Mouse (Mus musculus) heart, embryonic 12.5 days (tissue): ENCODE results near the gene Mtmr4. TPM values are rescaled to one million over a fixed set of nuclear protein-coding genes. Genes with fewer than 3 reads are reported as not detected.
A peak's percentile ranks its signal among the peaks of the same experiment; 100 is the strongest.

Experiments
- ATAC-seq: fragments of 200-750 bp; cut with Nextera tagmentation; 2 replicates; pipeline ENCODE4 v1.8.0; 2017; ENCODE audit warnings: moderate TSS enrichment, moderate library complexity; ENCODE audit not compliant: insufficient number of reproducible peaks, low FRiP score
- H3K27ac ChIP-seq: fragments of 300-500 bp; sonication (generic); 2 replicates; pipeline ENCODE4 v1.5.1; 2016; ENCODE audit warnings: mild to moderate bottlenecking, moderate library complexity; ENCODE audit not compliant: poor library complexity, severe bottlenecking
- H3K27me3 ChIP-seq: fragments of 300-500 bp; sonication (generic); replicated peaks from 2 replicates; pipeline ENCODE4 v1.6.1; 2016; ENCODE audit warnings: mild to moderate bottlenecking, moderate library complexity
- H3K36me3 ChIP-seq: fragments of 300-500 bp; sonication (generic); 2 replicates; pipeline ENCODE4 v1.6.1; 2016; ENCODE audit warnings: mild to moderate bottlenecking, moderate library complexity
- H3K4me1 ChIP-seq: fragments of 300-500 bp; sonication (generic); replicated peaks from 2 replicates; pipeline ENCODE4 v1.6.1; 2016; ENCODE audit warnings: mild to moderate bottlenecking
- H3K4me2 ChIP-seq: fragments of 300-500 bp; sonication (generic); 2 replicates; pipeline ENCODE4 v1.6.1; 2016; ENCODE audit warnings: mild to moderate bottlenecking, moderate library complexity
- H3K4me3 ChIP-seq: fragments of 300-500 bp; sonication (generic); 2 replicates; pipeline ENCODE4 v1.5.1; 2016; ENCODE audit warnings: mild to moderate bottlenecking
- H3K9ac ChIP-seq: fragments of 300-500 bp; sonication (generic); 2 replicates; pipeline ENCODE4 v1.6.1; 2016; ENCODE audit warnings: mild to moderate bottlenecking, moderate library complexity
- H3K9me3 ChIP-seq: fragments of 300-500 bp; sonication (generic); replicated peaks from 2 replicates; pipeline ENCODE4 v1.6.1; 2016; ENCODE audit warnings: mild to moderate bottlenecking, moderate library complexity
- WGBS: fragments of 180-500 bp; shearing (Covaris S2); methylation state at CpG from one replicate; pipeline ENCODE4 v1.1.7; 2016; 5-methylcytosine and 5-hydroxymethylcytosine counted together
- polyA plus RNA-seq: library from polyadenylated mRNA; unstranded; fragments of >200 nt; fragmentation: Nextera tagmentation; extraction: Ambion mirVana; gene quantifications from 2 replicates; pipeline ENCODE4 v1.2.1, GENCODE M21; 2016

The Mtmr4 gene
- polyA plus RNA-seq, 1 experiment from 2014 or later, result 27.3 TPM

DNA sequence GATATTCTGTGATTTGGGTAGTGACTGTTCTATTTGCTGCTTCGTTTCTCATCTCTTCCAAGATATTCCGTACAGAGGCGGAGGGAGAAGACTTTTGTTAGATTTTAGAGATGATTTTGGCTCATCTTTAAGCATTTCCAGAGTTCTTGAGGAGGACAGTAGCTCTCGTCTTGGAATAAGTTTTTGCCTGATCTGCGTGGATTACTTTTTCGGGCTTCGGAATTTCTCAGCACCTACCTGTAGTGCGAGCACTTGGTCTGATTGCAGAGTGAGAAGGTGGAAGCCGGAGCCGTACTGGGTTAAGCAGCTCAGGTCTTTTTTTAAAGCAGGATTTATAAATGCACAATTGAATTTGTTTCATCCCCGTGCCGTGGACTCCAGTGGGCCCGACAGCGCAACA is 70.9 kb downstream of the Mtmr4 start:
- Histone ChIP-seq H3K9me3 (no peaks in the 10 kb centered on the region), H3K27ac (no peak overlapping the region), H3K4me2 (peak overlapping the region; percentile 64), H3K4me3 (peak overlapping the region; percentile 37), H3K9ac (peak overlapping the region; percentile 16; the same call in 1 of the 2 replicates), H3K4me1 (no peaks in the 10 kb centered on the region), H3K36me3 (no peaks in the 10 kb centered on the region), H3K27me3 (peaks cover 10% of the 10 kb centered on the region)
- ATAC-seq, result no peak
- 16% methylated on average over 14 of the region's 14 CpGs for WGBS

DNA sequence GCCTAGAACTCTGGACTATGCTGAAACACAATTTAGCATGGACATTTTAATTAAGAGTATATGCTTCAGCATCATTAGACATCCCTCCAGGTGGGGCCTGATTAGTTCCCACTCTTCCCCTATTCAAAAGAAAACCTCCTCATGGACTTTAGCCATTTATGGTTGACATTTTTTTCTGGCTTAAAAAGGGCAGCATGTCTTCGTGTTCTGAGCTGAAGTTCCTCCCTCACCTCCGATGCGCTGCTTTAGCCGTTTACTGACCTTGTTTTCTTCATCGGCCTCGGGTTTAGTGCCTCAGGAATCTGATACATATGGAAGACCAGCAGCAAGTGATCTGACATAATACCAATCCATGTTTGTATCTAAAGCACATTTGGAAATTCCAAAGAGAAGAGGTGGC is 72.0 kb downstream of the Mtmr4 start:
- Histone ChIP-seq H3K4me1 (no peaks in the 10 kb centered on the region), H3K4me2 (0 out of 2 replicates have a peak overlapping the region, but pooled peaks have one; percentile 8), H3K9me3 (no peaks in the 10 kb centered on the region), H3K9ac (no peak overlapping the region), H3K4me3 (no peak overlapping the region), H3K36me3 (no peaks in the 10 kb centered on the region), H3K27ac (no peak overlapping the region), H3K27me3 (peaks cover 10% of the 10 kb centered on the region)
- ATAC-seq, result no peak
- WGBS, result 80% methylated on average over 6 of the region's 6 CpGs

DNA sequence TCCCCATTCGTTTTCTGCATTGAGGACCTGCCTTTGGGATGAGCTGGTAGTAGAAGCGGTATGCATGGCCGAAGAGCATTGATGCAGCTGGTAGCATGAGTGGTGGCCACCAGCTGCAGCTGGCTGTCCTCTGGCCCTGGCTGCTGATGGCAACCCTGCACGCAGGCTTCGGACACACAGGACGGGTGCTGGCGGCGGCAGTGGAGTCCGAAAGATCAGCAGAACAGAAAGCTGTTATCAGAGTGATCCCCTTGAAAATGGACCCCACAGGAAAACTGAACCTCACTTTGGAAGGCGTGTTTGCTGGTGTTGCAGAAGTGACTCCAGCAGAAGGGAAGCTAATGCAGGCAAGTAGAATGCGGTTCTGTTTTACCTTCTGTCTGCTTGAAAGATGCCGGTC is 72.6 kb downstream of the Mtmr4 start:
- Histone ChIP-seq H3K27me3 (peaks cover 10% of the 10 kb centered on the region), H3K4me2 (0 out of 2 replicates have a peak overlapping the region, but pooled peaks have one; percentile 8), H3K9me3 (no peaks in the 10 kb centered on the region), H3K27ac (no peak overlapping the region), H3K36me3 (no peaks in the 10 kb centered on the region), H3K9ac (no peak overlapping the region), H3K4me1 (no peaks in the 10 kb centered on the region), H3K4me3 (peak overlapping the region; percentile 8; the same call in 1 of the 2 replicates)
- ATAC-seq, result no peak
- 81% methylated on average over 12 of the region's 12 CpGs for WGBS

DNA sequence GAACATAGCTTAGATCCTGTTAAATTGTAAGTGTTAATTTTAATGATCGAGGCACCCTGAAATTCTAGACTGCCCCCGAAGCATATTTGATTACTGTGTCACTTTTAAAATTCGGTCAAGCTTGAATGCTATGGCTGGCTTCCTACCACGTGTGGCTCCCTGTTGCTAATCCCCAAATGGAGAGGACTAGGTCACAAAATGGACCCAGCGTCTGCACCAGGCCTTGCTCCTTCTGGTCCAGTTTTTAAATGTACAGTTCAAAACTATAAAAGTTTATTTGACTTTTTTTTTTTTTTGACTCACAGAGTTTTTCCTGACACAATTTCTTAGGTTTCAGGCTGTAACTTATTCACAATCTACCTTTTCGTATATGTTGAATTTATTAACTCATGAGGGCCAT is 73.3 kb downstream of the Mtmr4 start:
- H3K9me3 ChIP-seq, result no peaks in the 10 kb centered on the region
- no peak overlapping the region for H3K27ac ChIP-seq
- peaks cover 10% of the 10 kb centered on the region for H3K27me3 ChIP-seq
- no peak for ATAC-seq
- WGBS, result 79% methylated on average over 6 of the region's 6 CpGs
- H3K9ac ChIP-seq, result no peak overlapping the region
- H3K4me3 ChIP-seq, result no peak overlapping the region
- no peaks in the 10 kb centered on the region for H3K36me3 ChIP-seq
- H3K4me2 ChIP-seq, result no peak overlapping the region
- H3K4me1 ChIP-seq, result no peaks in the 10 kb centered on the region

DNA sequence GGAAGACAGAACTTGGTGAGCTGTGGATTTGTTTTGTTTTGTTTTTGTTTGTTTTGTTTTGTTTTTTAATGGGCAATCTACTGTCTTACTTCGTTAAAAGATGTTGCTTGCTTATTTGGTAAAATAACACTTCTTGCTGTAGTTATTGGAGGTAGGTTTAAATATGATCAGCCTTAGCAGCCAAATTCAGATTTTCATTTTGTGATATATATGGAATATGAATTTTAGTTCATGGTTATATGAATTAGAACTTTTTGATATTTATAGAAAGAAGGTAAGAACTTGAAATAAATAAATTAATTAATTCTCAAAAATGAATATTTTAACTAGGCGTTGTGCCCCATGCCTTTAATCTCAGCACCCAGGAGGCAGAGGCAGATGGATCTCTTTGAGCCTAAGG is 73.7 kb downstream of the Mtmr4 start:
- 73% methylated on average over 2 of the region's 2 CpGs for WGBS
- H3K9me3 ChIP-seq, result no peaks in the 10 kb centered on the region
- H3K4me2 ChIP-seq, result no peak overlapping the region
- no peak overlapping the region for H3K27ac ChIP-seq
- no peak overlapping the region for H3K9ac ChIP-seq
- no peak overlapping the region for H3K4me3 ChIP-seq
- H3K4me1 ChIP-seq, result no peaks in the 10 kb centered on the region
- no peak for ATAC-seq
- H3K27me3 ChIP-seq, result peaks cover 10% of the 10 kb centered on the region
- H3K36me3 ChIP-seq, result no peaks in the 10 kb centered on the region

Other genes starting within 250 kb of the Mtmr4 start
- gene Ppm1e, start 233.1 kb upstream of the Mtmr4 start, polyA plus RNA-seq, result 3.8 and 5.4 TPM in 2 replicates
- gene Rad51c, start 187.2 kb upstream of the Mtmr4 start, polyA plus RNA-seq, result 10.8 and 11.5 TPM in 2 replicates
- 0.27 and 0.45 TPM in 2 replicates for gene Tex14, start 187.1 kb upstream of the Mtmr4 start, polyA plus RNA-seq
- not detected in 2 replicates for gene Gm11492, start 25.5 kb upstream of the Mtmr4 start, polyA plus RNA-seq
- gene Sept4, start 23.3 kb upstream of the Mtmr4 start, polyA plus RNA-seq, result 10.5 and 11.6 TPM in 2 replicates
- 0.13 and 0.15 TPM in 2 replicates for gene Hsf5, start 25.0 kb downstream of the Mtmr4 start, polyA plus RNA-seq
- 1.4 and 1.9 TPM in 2 replicates for gene Rnf43, start 70.6 kb downstream of the Mtmr4 start, polyA plus RNA-seq
- 99.6 and 101 TPM in 2 replicates for gene Supt4a, start 145.4 kb downstream of the Mtmr4 start, polyA plus RNA-seq
- gene Tspoap1, start 168.4 kb downstream of the Mtmr4 start, polyA plus RNA-seq, result 0.21 and 0.78 TPM in 2 replicates
- 2.8 and 6.7 TPM in 2 replicates for gene Mpo, start 201.4 kb downstream of the Mtmr4 start, polyA plus RNA-seq
- not detected in 2 replicates for gene Lpo, start 236.1 kb downstream of the Mtmr4 start, polyA plus RNA-seq